Mouse (Mus musculus) heart, embryonic 14.5 days (tissue): ENCODE measurements around the gene Wnt9a. TPM values are rescaled to one million over a fixed set of nuclear protein-coding genes. Genes with fewer than 3 reads are reported as not detected.

Experiments used
- ATAC-seq: fragments of 200-750 bp; cut with Nextera tagmentation; 2 replicates; pipeline ENCODE4 v1.8.0; 2017; ENCODE audit warnings: low read depth, moderate TSS enrichment; ENCODE audit not compliant: insufficient number of reproducible peaks, insufficient read depth, low FRiP score
- H3K27ac ChIP-seq, 2 experiments: fragments of 200-500 bp in 1 of 2; fragments of 300-500 bp in 1 of 2; sonication (generic) in 1 of 2; replicated peaks in 1 of 2; 2 replicates each; pipeline ENCODE4 v1.5.1; 2012 to 2014; ENCODE audit warnings: low read depth in 2 of 2, low read length in 2 of 2, control low read depth in 1 of 2, mild to moderate bottlenecking in 1 of 2, mixed read lengths in 1 of 2; ENCODE audit not compliant: control insufficient read depth in 1 of 2, insufficient read depth in 1 of 2
- H3K27me3 ChIP-seq: fragments of 300-500 bp; sonication (generic); 2 replicates; pipeline ENCODE4 v1.6.1; 2014; ENCODE audit warnings: mild to moderate bottlenecking, low read length, control low read depth; ENCODE audit not compliant: control insufficient read depth, insufficient read depth
- H3K36me3 ChIP-seq: fragments of 300-500 bp; sonication (generic); 2 replicates; pipeline ENCODE4 v1.6.1; 2014; ENCODE audit warnings: mild to moderate bottlenecking, control low read depth, low read length, mixed read lengths; ENCODE audit not compliant: control insufficient read depth, insufficient read depth
- H3K4me1 ChIP-seq, 2 experiments: fragments of 200-500 bp in 1 of 2; fragments of 300-500 bp in 1 of 2; sonication (generic) in 1 of 2; 2 replicates each; pipeline ENCODE4 v1.6.1; 2012 to 2014; ENCODE audit warnings: low read length in 2 of 2, control low read depth in 1 of 2, mixed read lengths in 1 of 2; ENCODE audit not compliant: control insufficient read depth in 2 of 2, insufficient read depth in 2 of 2
- H3K4me2 ChIP-seq: fragments of 300-500 bp; sonication (generic); 2 replicates; pipeline ENCODE4 v1.6.1; 2014; ENCODE audit warnings: mild to moderate bottlenecking, low read length
- H3K4me3 ChIP-seq, 2 experiments: fragments of 200-500 bp in 1 of 2; fragments of 300-500 bp in 1 of 2; sonication (generic) in 1 of 2; 2 replicates each; pipeline ENCODE4 v1.5.1; 2012 to 2014; ENCODE audit warnings: low read length in 2 of 2, mild to moderate bottlenecking in 2 of 2, control low read depth in 1 of 2, low read depth in 1 of 2, moderate library complexity in 1 of 2; ENCODE audit not compliant: control insufficient read depth in 1 of 2, insufficient read depth in 1 of 2
- H3K9ac ChIP-seq: fragments of 300-500 bp; sonication (generic); 2 replicates; pipeline ENCODE4 v1.6.1; 2014; ENCODE audit warnings: mild to moderate bottlenecking, low read length
- H3K9me3 ChIP-seq: fragments of 300-500 bp; sonication (generic); 2 replicates; pipeline ENCODE4 v1.6.1; 2016; ENCODE audit warnings: low read length, control low read depth; ENCODE audit not compliant: control insufficient read depth
- WGBS: fragments of 180-500 bp; shearing (Covaris S2); extraction: QIAGEN DNeasy Blood & Tissue Kit; methylation state at CpG from one replicate; pipeline ENCODE4 v1.1.7; 2014; 5-methylcytosine and 5-hydroxymethylcytosine counted together
- polyA plus RNA-seq: library from polyadenylated mRNA; unstranded; fragments of >200 nt; fragmentation: Nextera tagmentation; extraction: Ambion mirVana; gene quantifications from 2 replicates; pipeline ENCODE4 v1.2.1, GENCODE M21; 2014

Gene Wnt9a
- polyA plus RNA-seq, 1 experiment from 2014 or later = 0.97 TPM

GRCm38 (mm10) chr11:59337955-59338735 lies 31.4 kb downstream of the Wnt9a start:
- 40% methylated on average over 13 of the region's 13 CpGs for WGBS
- ATAC-seq = no peak
- 0 out of 2 replicates have a peak overlapping the region, but pooled peaks have one; percentile 13 for H3K4me2 ChIP-seq
- no peaks in the 10 kb centered on the region for H3K27me3 ChIP-seq
- H3K4me3 ChIP-seq = no peak overlapping the region
- H3K4me1 ChIP-seq = peaks cover 20% of the 10 kb centered on the region in 2 experiments
- peak overlapping the region; percentile 75 to 84 for H3K27ac ChIP-seq
- peak overlapping the region; percentile 30; the same call in 1 of the 2 replicates for H3K9ac ChIP-seq
- H3K36me3 ChIP-seq = no peaks in the 10 kb centered on the region
- no peaks in the 10 kb centered on the region for H3K9me3 ChIP-seq

DNA sequence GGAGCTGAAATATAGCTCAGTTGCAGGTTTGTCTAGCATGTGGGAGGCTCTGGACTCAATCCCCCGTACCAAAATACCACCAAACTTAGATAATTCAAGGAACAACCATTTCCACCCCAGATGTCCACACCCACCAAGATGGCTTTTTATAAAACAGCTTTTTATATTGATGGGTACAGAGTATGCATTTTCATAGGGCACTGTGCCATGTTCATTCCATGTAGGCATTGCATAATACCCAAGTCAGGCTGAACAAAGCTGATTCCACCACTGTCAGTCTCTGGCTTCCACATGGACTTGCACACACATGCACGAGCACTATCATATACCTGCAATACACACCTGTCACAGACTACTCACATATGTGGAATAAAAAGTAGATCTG lies 32.0 kb downstream of the Wnt9a start:
- 77% methylated on average over 2 of the region's 2 CpGs for WGBS

GRCm38 (mm10) chr11:59342956-59343355 lies 36.2 kb downstream of the Wnt9a start:
- Histone ChIP-seq H3K36me3 (no peaks in the 10 kb centered on the region), H3K9me3 (no peaks in the 10 kb centered on the region), H3K4me2 (no peak overlapping the region), H3K4me1 (peaks cover 16 to 20% of the 10 kb centered on the region in 2 experiments), H3K4me3 (no peak overlapping the region), H3K27me3 (no peaks in the 10 kb centered on the region), H3K9ac (no peak overlapping the region), H3K27ac (no peak overlapping the region)
- 68% methylated on average over 5 of the region's 5 CpGs for WGBS
- ATAC-seq = no peak

More for the DNA sequence above, 32.0 kb downstream of the Wnt9a start:
- Histone ChIP-seq H3K36me3 (no peaks in the 10 kb centered on the region), H3K4me2 (no peak overlapping the region), H3K9ac (no peak overlapping the region), H3K9me3 (no peaks in the 10 kb centered on the region), H3K27ac (0 out of 4 replicates have a peak overlapping the region, but pooled peaks of 1 of the 2 experiments have one; percentile 24), H3K4me1 (peaks cover 20% of the 10 kb centered on the region in 2 experiments), H3K4me3 (no peak overlapping the region), H3K27me3 (no peaks in the 10 kb centered on the region)
- ATAC-seq = no peak

DNA sequence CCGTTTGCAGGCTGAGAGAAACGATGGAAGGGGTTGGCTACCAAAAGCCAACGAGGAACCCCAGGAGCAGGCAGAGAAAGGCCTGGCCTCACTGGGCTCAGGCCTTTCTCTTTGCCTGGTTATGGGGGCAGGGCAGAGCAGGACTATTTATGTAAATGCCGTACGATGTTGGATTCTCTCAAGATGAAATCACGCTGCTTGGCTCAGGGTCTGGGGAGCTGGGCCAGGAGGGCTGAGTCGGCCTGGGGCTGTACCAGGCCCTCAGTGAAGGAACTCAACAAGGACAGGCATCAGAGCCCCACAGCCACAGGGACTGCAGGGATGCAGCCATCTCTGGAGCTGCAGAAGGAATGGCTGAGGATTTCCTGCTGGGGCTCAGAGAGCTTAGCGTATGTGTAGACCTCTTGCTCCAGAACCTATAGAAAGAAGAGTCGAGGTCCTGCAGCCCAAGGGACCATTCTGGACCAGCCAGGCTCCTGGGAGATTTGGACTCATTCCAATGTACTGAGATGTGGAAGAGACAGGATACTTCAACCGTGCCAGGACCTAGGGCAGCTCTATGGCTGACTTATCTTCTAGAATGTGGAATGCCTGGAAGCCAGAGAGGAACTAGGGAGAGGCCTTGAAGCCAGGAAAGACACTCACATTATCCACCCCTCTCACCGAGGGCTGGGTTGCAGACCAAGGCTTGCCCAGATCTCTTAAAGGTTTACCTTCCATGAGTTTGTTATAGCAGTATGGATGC lies 39.6 kb downstream of the Wnt9a start:
- ATAC-seq = peak; percentile 57; the same call in 1 of the 2 replicates
- H3K4me1 ChIP-seq = peaks cover 15 to 19% of the 10 kb centered on the region in 2 experiments
- peak overlapping the region; percentile 71 to 77 for H3K27ac ChIP-seq
- no peak overlapping the region for H3K9ac ChIP-seq
- no peak overlapping the region for H3K4me2 ChIP-seq
- no peaks in the 10 kb centered on the region for H3K27me3 ChIP-seq
- H3K36me3 ChIP-seq = no peaks in the 10 kb centered on the region
- no peak overlapping the region for H3K4me3 ChIP-seq
- WGBS = 39% methylated on average over 11 of the region's 11 CpGs
- H3K9me3 ChIP-seq = no peaks in the 10 kb centered on the region

- WGBS = 52% methylated on average over 2 of the region's 2 CpGs
- Histone ChIP-seq H3K9me3 (no peaks in the 10 kb centered on the region), H3K36me3 (no peaks in the 10 kb centered on the region), H3K27me3 (no peaks in the 10 kb centered on the region), H3K4me3 (no peak overlapping the region), H3K4me2 (no peak overlapping the region), H3K9ac (no peak overlapping the region), H3K27ac (no peak overlapping the region), H3K4me1 (peaks cover 15 to 19% of the 10 kb centered on the region in 2 experiments)
- ATAC-seq = no peak
Observed at GRCm38 (mm10) chr11:59350326-59350725, 43.6 kb downstream of the Wnt9a start.

GRCm38 (mm10) chr11:59354793-59355192 lies 48.1 kb downstream of the Wnt9a start:
- Histone ChIP-seq H3K4me2 (no peak overlapping the region), H3K27ac (no peak overlapping the region), H3K4me3 (no peak overlapping the region), H3K27me3 (no peaks in the 10 kb centered on the region), H3K36me3 (no peaks in the 10 kb centered on the region), H3K9ac (no peak overlapping the region), H3K9me3 (no peaks in the 10 kb centered on the region), H3K4me1 (0 out of 4 replicates have a peak, but pooled peaks cover 3 to 6% of the 10 kb centered on the region in 2 experiments)
- ATAC-seq = no peak
- WGBS = 83% methylated on average over 4 of the region's 4 CpGs

GRCm38 (mm10) chr11:59356874-59357289 lies 50.2 kb downstream of the Wnt9a start:
- no peak overlapping the region for H3K9ac ChIP-seq
- ATAC-seq = no peak
- WGBS = 63% methylated on average over 11 of the region's 11 CpGs
- no peaks in the 10 kb centered on the region for H3K9me3 ChIP-seq
- H3K4me2 ChIP-seq = no peak overlapping the region
- no peaks in the 10 kb centered on the region for H3K36me3 ChIP-seq
- no peaks in the 10 kb centered on the region for H3K4me1 ChIP-seq
- no peak overlapping the region for H3K27ac ChIP-seq
- no peaks in the 10 kb centered on the region for H3K27me3 ChIP-seq
- no peak overlapping the region for H3K4me3 ChIP-seq
